Mouse (Mus musculus) right cerebral cortex, postnatal 10 days (tissue): ENCODE results near the gene Pmepa1.

Experiments
- DNase-seq, 2 experiments: peaks; one replicate each; pipeline ENCODE4 v3.0.0; 2021; ENCODE audit warnings: low spot score in 2 of 2

Pmepa1 gene

GRCm38 (mm10) chr2:173225906-173226305 lies 50.4 kb downstream of the Pmepa1 start:
- no peak for DNase-seq

GRCm38 (mm10) chr2:173224832-173225231 lies 51.5 kb downstream of the Pmepa1 start:
- peak in 1 of 2 experiments; percentile 20 for DNase-seq

- DNase-seq, result no peak
Observed at GRCm38 (mm10) chr2:173224097-173224496, 52.2 kb downstream of the Pmepa1 start.

- DNase-seq, result peak in 1 of 2 experiments; percentile 17
Observed at GRCm38 (mm10) chr2:173223496-173223895, 52.8 kb downstream of the Pmepa1 start.

GRCm38 (mm10) chr2:173220754-173221153 lies 55.6 kb downstream of the Pmepa1 start:
- DNase-seq, result peak in 1 of 2 experiments; percentile 2

- DNase-seq, result peak; percentile 24 to 34
Observed at GRCm38 (mm10) chr2:173219256-173219954, 56.9 kb downstream of the Pmepa1 start.

GRCm38 (mm10) chr2:173218416-173219141 lies 57.8 kb downstream of the Pmepa1 start, which contains the start of gene Zbp1:
TSS of gene Zbp1 (minus strand) at chr2:173218923.
- DNase-seq, result peak; percentile 13 to 15

GRCm38 (mm10) chr2:173217763-173218258 lies 58.5 kb downstream of the Pmepa1 start:
- peak; percentile 2 to 8 for DNase-seq

GRCm38 (mm10) chr2:173217246-173217645 lies 59.1 kb downstream of the Pmepa1 start:
- DNase-seq, result peak; percentile 6 to 7

GRCm38 (mm10) chr2:173216840-173217239 lies 59.5 kb downstream of the Pmepa1 start:
- DNase-seq, result peak in 1 of 2 experiments; percentile 14

- DNase-seq, result peak in 1 of 2 experiments; percentile 5
Observed at GRCm38 (mm10) chr2:173212227-173212626, 64.1 kb downstream of the Pmepa1 start.

GRCm38 (mm10) chr2:173209091-173209815 lies 67.1 kb downstream of the Pmepa1 start:
- DNase-seq, result peak in 1 of 2 experiments; percentile 6

- no peak for DNase-seq
Observed at GRCm38 (mm10) chr2:173207051-173207450, 69.3 kb downstream of the Pmepa1 start.

- DNase-seq, result peak in 1 of 2 experiments; percentile 4
Observed at GRCm38 (mm10) chr2:173205563-173206099, 70.7 kb downstream of the Pmepa1 start.

- no peak for DNase-seq
Observed at GRCm38 (mm10) chr2:173204671-173205070, 71.7 kb downstream of the Pmepa1 start.

- no peak for DNase-seq
Observed at GRCm38 (mm10) chr2:173203726-173204125, 72.6 kb downstream of the Pmepa1 start.

- DNase-seq, result peak in 1 of 2 experiments; percentile 9
Observed at GRCm38 (mm10) chr2:173202924-173203689, 73.2 kb downstream of the Pmepa1 start.

- DNase-seq, result no peak
Observed at GRCm38 (mm10) chr2:173194796-173195195, 81.5 kb downstream of the Pmepa1 start.

- peak in 1 of 2 experiments; percentile 20 for DNase-seq
Observed at GRCm38 (mm10) chr2:173187182-173187855, 89.0 kb downstream of the Pmepa1 start.
